Mouse (Mus musculus) E14TG2a.4 (cell line): ENCODE data around the gene Scrt2.

Experiments
- CTCF ChIP-seq: conservative IDR thresholded peaks from 2 replicates; pipeline ENCODE4 v1.5.1; 2014; ENCODE audit warnings: low read length
- NANOG ChIP-seq: IDR thresholded peaks from 2 replicates; pipeline ENCODE4 v1.6.1; 2014; ENCODE audit warnings: borderline replicate concordance, low read length, mixed read lengths

DNA sequence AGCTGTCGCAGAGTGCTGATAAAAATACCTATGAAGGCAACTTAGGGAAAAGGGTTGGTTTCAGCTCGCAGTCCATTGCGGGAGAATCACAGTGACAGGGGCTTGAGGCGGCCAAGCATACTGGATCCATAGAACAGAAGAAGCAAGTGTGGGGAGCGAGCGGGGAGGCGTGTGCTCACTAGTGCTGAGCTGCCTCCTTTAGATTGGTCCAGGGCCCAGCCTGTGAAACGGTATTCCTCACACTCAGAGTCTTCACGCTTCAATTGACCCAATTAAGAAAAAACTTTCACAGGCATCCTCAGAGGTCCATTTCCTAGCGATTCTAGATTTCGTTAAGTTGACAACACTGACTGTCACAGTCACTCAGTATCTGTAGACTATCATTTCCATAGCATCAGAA is 59.6 kb downstream of the Scrt2 start:
- TF ChIP-seq CTCF, result no peak
- TF ChIP-seq NANOG, result no peak
